Mouse (Mus musculus) MEL (cell line): Measurements from ENCODE around the gene Bnip2. TPM values are rescaled to one million over a fixed set of nuclear protein-coding genes. Genes with fewer than 3 reads are reported as not detected.

Experiments
- DNase-seq: peaks from one replicate; pipeline ENCODE4 v3.0.0; 2011; ENCODE audit warnings: low read depth, low spot score
- H3K27ac ChIP-seq: 2 replicates; pipeline ENCODE4 v1.5.1; 2012; ENCODE audit warnings: low read depth, mild to moderate bottlenecking, control low read depth, low read length, moderate library complexity; ENCODE audit not compliant: control insufficient read depth
- H3K27me3 ChIP-seq, 2 experiments: fragments of 150-350 bp in 1 of 2; sonication (generic) in 1 of 2; 2 replicates each; pipeline ENCODE4 v1.6.1; 2012; ENCODE audit warnings: low read length in 2 of 2, mild to moderate bottlenecking in 2 of 2, improper control_type of control experiment in 1 of 2, moderate library complexity in 1 of 2; ENCODE audit not compliant: insufficient read depth in 2 of 2, control insufficient read depth in 1 of 2
- H3K36me3 ChIP-seq, 2 experiments: 2 replicates each; pipeline ENCODE4 v1.6.1; 2012 to 2014; ENCODE audit warnings: low read length in 2 of 2, improper control_type of control experiment in 1 of 2, inconsistent platforms in 1 of 2, mild to moderate bottlenecking in 1 of 2; ENCODE audit not compliant: insufficient read depth in 2 of 2, control insufficient read depth in 1 of 2
- H3K4me1 ChIP-seq, 2 experiments: fragments of 150-350 bp in 1 of 2; sonication (generic) in 1 of 2; 2 replicates each; pipeline ENCODE4 v1.6.1; 2012; ENCODE audit warnings: low read length in 2 of 2, improper control_type of control experiment in 1 of 2, mild to moderate bottlenecking in 1 of 2; ENCODE audit not compliant: insufficient read depth in 2 of 2, control insufficient read depth in 1 of 2
- H3K4me3 ChIP-seq, 2 experiments: fragments of 150-350 bp in 1 of 2; sonication (generic) in 1 of 2; 2 replicates each; pipeline ENCODE4 v1.5.1; 2012; ENCODE audit warnings: low read depth in 2 of 2, low read length in 2 of 2, mild to moderate bottlenecking in 2 of 2, moderate library complexity in 2 of 2, control low read depth in 1 of 2, improper control_type of control experiment in 1 of 2; ENCODE audit not compliant: control insufficient read depth in 1 of 2, insufficient read depth in 1 of 2
- H3K79me2 ChIP-seq: 2 replicates; pipeline ENCODE4 v1.6.1; 2012; ENCODE audit warnings: mild to moderate bottlenecking, low read length, moderate library complexity; ENCODE audit not compliant: control insufficient read depth, poor library complexity, insufficient read depth
- H3K9ac ChIP-seq: 2 replicates; pipeline ENCODE4 v1.6.1; 2012; ENCODE audit warnings: low read depth, mild to moderate bottlenecking, control low read depth, low read length, moderate library complexity; ENCODE audit not compliant: control insufficient read depth, poor library complexity, severe bottlenecking
- H3K9me3 ChIP-seq: fragments of 150-350 bp; sonication (generic); replicated peaks from 2 replicates; pipeline ENCODE4 v1.6.1; 2012; ENCODE audit warnings: mild to moderate bottlenecking, low read length, improper control_type of control experiment, moderate library complexity; ENCODE audit not compliant: insufficient read depth
- BHLHE40 ChIP-seq: IDR thresholded peaks from 2 replicates; pipeline ENCODE4 v1.6.1; 2012; ENCODE audit warnings: low read depth, mild to moderate bottlenecking, inconsistent platforms, low read length, improper control_type of control experiment, borderline replicate concordance
- ELF1 ChIP-seq: IDR thresholded peaks from 2 replicates; pipeline ENCODE4 v1.6.1; 2014; ENCODE audit warnings: low read depth, mild to moderate bottlenecking, inconsistent platforms, low read length, improper control_type of control experiment, moderate library complexity
- EP300 ChIP-seq, 2 experiments: IDR thresholded peaks; 2 replicates each; pipeline ENCODE4 v1.6.1; 2011; ENCODE audit warnings: improper control_type of control experiment in 2 of 2, low read length in 2 of 2, low read depth in 1 of 2, mild to moderate bottlenecking in 1 of 2
- GATA1 ChIP-seq: IDR thresholded peaks from 2 replicates; pipeline ENCODE4 v1.6.1; 2011; ENCODE audit warnings: low read depth, low read length, improper control_type of control experiment
- HCFC1 ChIP-seq: IDR thresholded peaks from 2 replicates; pipeline ENCODE4 v1.6.1; 2012; ENCODE audit warnings: low read depth, mild to moderate bottlenecking, inconsistent platforms, low read length, improper control_type of control experiment, moderate library complexity
- JUND ChIP-seq: IDR thresholded peaks from 2 replicates; pipeline ENCODE4 v1.6.1; 2011; ENCODE audit warnings: low read depth, mild to moderate bottlenecking, improper control_type of control experiment, low read length
- MAFK ChIP-seq: IDR thresholded peaks from 2 replicates; pipeline ENCODE4 v1.6.1; 2011; ENCODE audit warnings: low read depth, mild to moderate bottlenecking, low read length, improper control_type of control experiment, borderline replicate concordance
- MAX ChIP-seq: IDR thresholded peaks from 2 replicates; pipeline ENCODE4 v1.6.1; 2011; ENCODE audit warnings: low read length, improper control_type of control experiment
- MEF2A ChIP-seq: IDR thresholded peaks from 2 replicates; pipeline ENCODE4 v1.6.1; 2014; ENCODE audit warnings: low read depth, mild to moderate bottlenecking, inconsistent platforms, low read length, improper control_type of control experiment; ENCODE audit not compliant: poor library complexity, insufficient replicate concordance, severe bottlenecking; ENCODE audit errors: extremely low read depth
- MXI1 ChIP-seq: IDR thresholded peaks from 2 replicates; pipeline ENCODE4 v1.6.1; 2011; ENCODE audit warnings: mild to moderate bottlenecking, low read depth, low read length, improper control_type of control experiment
- NELFE ChIP-seq: IDR thresholded peaks from 2 replicates; pipeline ENCODE4 v1.6.1; 2011; ENCODE audit warnings: low read depth, low read length, improper control_type of control experiment
- NRF1 ChIP-seq: IDR thresholded peaks from 2 replicates; pipeline ENCODE4 v1.6.1; 2014; ENCODE audit warnings: low read depth, mild to moderate bottlenecking, inconsistent platforms, low read length, improper control_type of control experiment, moderate library complexity; ENCODE audit not compliant: poor library complexity, insufficient read depth, severe bottlenecking
- POLR2A ChIP-seq, 2 experiments: IDR thresholded peaks; 2 replicates each; pipeline ENCODE4 v1.6.1; 2011 to 2012; ENCODE audit warnings: low read length in 2 of 2, mild to moderate bottlenecking in 2 of 2, control low read depth in 1 of 2, improper control_type of control experiment in 1 of 2, low read depth in 1 of 2, moderate library complexity in 1 of 2; ENCODE audit not compliant: control insufficient read depth in 1 of 2, insufficient read depth in 1 of 2, poor library complexity in 1 of 2
- POLR2AphosphoS2 ChIP-seq: IDR thresholded peaks from 2 replicates; pipeline ENCODE4 v1.6.1; 2011; ENCODE audit warnings: low read length, improper control_type of control experiment
- TAL1 ChIP-seq: IDR thresholded peaks from 2 replicates; pipeline ENCODE4 v1.6.1; 2012; ENCODE audit warnings: mild to moderate bottlenecking, inconsistent platforms, low read length, moderate library complexity, mixed read lengths
- TBP ChIP-seq: IDR thresholded peaks from 2 replicates; pipeline ENCODE4 v1.8.0; 2011; ENCODE audit warnings: low read depth, low read length, improper control_type of control experiment
- USF1 ChIP-seq: IDR thresholded peaks from 2 replicates; pipeline ENCODE4 v1.6.1; 2014; ENCODE audit warnings: low read depth, mild to moderate bottlenecking, inconsistent platforms, low read length, improper control_type of control experiment, moderate library complexity
- USF2 ChIP-seq, 2 experiments: IDR thresholded peaks; 2 replicates each; pipeline ENCODE4 v1.6.1; 2011 to 2012; ENCODE audit warnings: improper control_type of control experiment in 2 of 2, low read length in 2 of 2, borderline replicate concordance in 1 of 2, inconsistent platforms in 1 of 2, low read depth in 1 of 2, mild to moderate bottlenecking in 1 of 2; ENCODE audit not compliant: insufficient read depth in 1 of 2
- ZMIZ1 ChIP-seq: IDR thresholded peaks from 2 replicates; pipeline ENCODE4 v1.6.1; 2012; ENCODE audit warnings: low read depth, mild to moderate bottlenecking, inconsistent platforms, low read length, improper control_type of control experiment, moderate library complexity
- polyA plus RNA-seq, 2 experiments: library from polyadenylated mRNA; stranded (reverse) in 1 of 2; unstranded in 1 of 2; fragments of >175 nt in 1 of 2; fragments of >200 nt in 1 of 2; gene quantifications; 2 replicates each; pipeline versions ENCODE4 v1.2.1 to v1.2.4; 2012; ENCODE audit warnings: low replicate concordance in 2 of 2, low read depth in 1 of 2; ENCODE audit not compliant: insufficient read length in 2 of 2, insufficient read depth in 1 of 2, missing spikeins in 1 of 2
- total RNA-seq: library from RNA; depleted of rRNA; stranded (reverse); fragments of 300-350 nt; gene quantifications from 2 replicates; pipeline ENCODE4 v1.2.3, GENCODE M21; 2012

Gene Bnip2
- total and polyA plus RNA-seq, 3 experiments: 49.7 to 57.2 TPM; not detected in 1

DNA sequence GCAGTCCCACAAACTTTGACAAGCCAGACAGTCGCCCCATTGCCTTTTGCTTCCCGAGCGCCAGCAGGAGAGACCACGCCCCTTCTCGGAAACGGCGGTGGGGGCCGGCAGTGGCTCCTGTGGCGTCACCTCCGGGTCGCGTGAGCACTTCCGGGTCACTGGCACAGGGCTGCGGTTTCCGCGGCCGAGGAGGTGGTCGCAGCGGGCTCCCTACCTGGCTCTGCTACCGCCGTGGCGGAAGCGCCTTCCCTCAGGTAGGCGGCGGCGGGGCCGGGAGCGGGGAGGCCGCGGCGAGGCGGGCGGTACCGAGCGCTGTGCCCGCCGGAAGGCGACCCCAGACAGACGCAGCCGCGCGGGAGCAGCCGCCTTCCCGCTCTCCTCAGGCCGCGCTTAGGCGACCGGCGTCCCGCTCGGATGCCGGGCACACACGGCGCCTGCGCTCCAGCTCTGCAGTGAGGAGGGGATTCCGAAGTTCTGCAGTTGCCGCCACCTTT is 23.2 kb downstream of the Bnip2 start, which contains the start of gene Gtf2a2 (continued):
- TF ChIP-seq USF2 (IDR thresholded peaks at IDR 0.05; ENCODE audit: borderline replicate concordance in 1 of 2, insufficient read depth in 1 of 2, low read depth in 1 of 2, low read length in 2 of 2): no peak
- TF ChIP-seq POLR2AphosphoS2: peak; percentile 93
- TF ChIP-seq ELF1: peak; percentile 89
- no peak for TF ChIP-seq USF1
- TF ChIP-seq NRF1: peak; percentile 65
- no peak for TF ChIP-seq MAX
- TF ChIP-seq POLR2A (IDR thresholded peaks at IDR 0.05; ENCODE audit: control insufficient read depth in 1 of 2, insufficient read depth in 1 of 2, low read depth in 1 of 2, low read length in 2 of 2, poor library complexity in 1 of 2): peak; percentile 82 to 88
- TF ChIP-seq GATA1: no peak
- peak; percentile 85 for TF ChIP-seq NELFE
- peak in 1 of 2 experiments; percentile 44; a peak in 1 of 4 replicates for TF ChIP-seq EP300 (IDR thresholded peaks at IDR 0.05; ENCODE audit: low read depth in 1 of 2, low read length in 2 of 2)
- TF ChIP-seq TBP: peak; percentile 39; the same call in 1 of the 2 replicates
- TF ChIP-seq MXI1: no peak; the same call in 1 of the 2 replicates
- TF ChIP-seq HCFC1: peak; percentile 90
- TF ChIP-seq MAFK: no peak
- TF ChIP-seq MEF2A: no peak
- no peak for TF ChIP-seq TAL1
- TF ChIP-seq JUND: no peak
- peak; percentile 76; the same call in 1 of the 2 replicates for TF ChIP-seq ZMIZ1

DNA sequence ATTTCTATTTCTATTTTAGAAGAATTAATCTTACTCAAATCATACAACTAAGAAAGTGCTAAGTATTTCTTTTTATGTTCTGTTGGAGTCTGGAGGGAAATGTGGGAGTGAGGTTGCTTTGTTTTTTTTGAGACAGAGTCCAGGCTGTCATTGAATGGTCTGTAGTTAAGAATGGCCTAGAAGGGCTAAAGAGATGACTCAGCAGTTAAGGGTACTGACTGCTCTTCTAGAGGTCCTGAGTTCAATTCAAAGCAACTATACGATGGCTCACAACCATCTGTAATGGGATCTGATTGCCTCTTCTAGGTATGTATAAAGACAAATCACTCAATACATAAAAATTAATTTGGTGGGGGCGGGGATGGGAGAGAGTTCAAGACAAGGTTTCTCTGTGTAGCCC is 26.4 kb downstream of the Bnip2 start:
- Histone ChIP-seq H3K4me3 (no peak overlapping the region), H3K79me2 (peaks cover 20% of the 10 kb centered on the region), H3K9me3 (no peaks in the 10 kb centered on the region), H3K36me3 (peaks cover 15 to 26% of the 10 kb centered on the region in 2 experiments), H3K9ac (no peak overlapping the region), H3K27me3 (no peaks in the 10 kb centered on the region), H3K4me1 (peaks cover 0 to 11% of the 10 kb centered on the region in 2 experiments; a peak in 3 of 4 replicates), H3K27ac (no peak overlapping the region)
- no peak for DNase-seq
- TF ChIP-seq MAFK (peak; percentile 55; the same call in 1 of the 2 replicates), NRF1 (no peak), BHLHE40 (no peak)
